In the genomic region with DNA sequence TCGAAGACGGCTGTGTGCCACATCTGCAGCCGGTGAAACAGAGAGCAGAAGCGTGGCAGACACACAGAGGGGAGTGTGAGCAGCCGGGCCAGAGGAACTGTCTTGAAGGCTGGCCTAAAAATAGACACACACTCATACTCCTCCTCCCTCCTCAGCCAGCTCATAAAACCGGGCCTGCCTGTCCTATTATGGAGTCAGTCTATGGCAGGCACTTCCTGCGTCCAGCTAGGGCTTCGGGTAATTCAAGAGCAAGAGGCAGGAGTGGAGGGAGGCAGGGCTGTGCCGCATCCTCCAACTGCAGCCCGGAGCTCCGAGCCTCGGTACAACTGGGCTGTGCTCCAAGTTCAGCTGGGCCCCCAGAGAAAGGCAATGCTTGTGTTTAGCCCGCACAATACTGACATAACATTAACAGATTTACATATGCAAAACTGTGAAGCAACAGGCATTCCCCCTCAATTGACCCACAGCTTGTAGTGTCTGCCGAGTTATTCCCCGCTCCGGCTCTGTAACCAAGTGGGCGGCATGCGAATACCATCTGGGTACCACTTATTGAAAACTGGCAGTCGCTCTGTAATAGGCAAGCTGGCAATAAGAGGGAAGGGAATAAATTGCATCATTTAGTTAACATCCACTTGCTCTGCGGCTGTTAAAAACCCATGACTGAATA, we compare ENCODE assay signal across 8 mouse cellular contexts. TPM values are rescaled to one million over a fixed set of nuclear protein-coding genes. Genes with fewer than 3 reads are reported as not detected.
DNase-seq lines count a peak whose midpoint lies in the region; ATAC-seq lines count a peak whose summit lies in the region.

No protein-coding gene starts in this region.

- H3K9ac ChIP-seq in hindbrain, embryonic 13.5 days = peak overlapping the region; percentile 36; the same call in 1 of the 2 replicates
- peak overlapping the region; percentile 11; the same call in 1 of the 2 replicates for H3K9ac ChIP-seq in lung, embryonic 16.5 days (ENCODE audit: low read length)

- no peaks in the 10 kb centered on the region for H3K9me3 ChIP-seq in hindbrain, embryonic 13.5 days
- H3K9me3 ChIP-seq in lung, embryonic 16.5 days (ENCODE audit: control insufficient read depth, low read length) = no peaks in the 10 kb centered on the region

- peak overlapping the region; percentile 85 for H3K27ac ChIP-seq in hindbrain, embryonic 13.5 days
- H3K27ac ChIP-seq in lung, embryonic 16.5 days (ENCODE audit: low read length) = peak overlapping the region; percentile 91

- 17% methylated on average over 20 of the region's 20 CpGs for WGBS in hindbrain, embryonic 13.5 days
- WGBS in lung, embryonic 16.5 days = 25% methylated on average over 20 of the region's 20 CpGs

- peaks cover 10% of the 10 kb centered on the region; the same call in 1 of the 2 replicates for H3K27me3 ChIP-seq in hindbrain, embryonic 13.5 days
- H3K27me3 ChIP-seq in lung, embryonic 16.5 days (ENCODE audit: control insufficient read depth, insufficient read depth, low read depth, low read length) = no peaks in the 10 kb centered on the region

- DNase-seq in MN1 (ENCODE audit: low spot score) = peak; percentile 83
- peak; percentile 33 for DNase-seq in cerebellum, adult 9-11 months
- DNase-seq in frontal cortex, postnatal 25 days (ENCODE audit: low spot score in 2 of 2) = peak; percentile 43 to 44
- DNase-seq in layer of hippocampus, postnatal 10 days (ENCODE audit: low spot score in 2 of 2) = peak; percentile 69 to 71
- peak; percentile 75 for DNase-seq in ovary, adult 18-20 months (ENCODE audit: low spot score)
- DNase-seq in thymus, postnatal 25 days = peak; percentile 75

- ATAC-seq in hindbrain, embryonic 13.5 days (ENCODE audit: low FRiP score) = peak; percentile 92
- ATAC-seq in lung, embryonic 16.5 days (ENCODE audit: low read depth) = peak; percentile 96

- no peaks in the 10 kb centered on the region for H3K36me3 ChIP-seq in hindbrain, embryonic 13.5 days
- H3K36me3 ChIP-seq in lung, embryonic 16.5 days (ENCODE audit: control insufficient read depth, insufficient read depth, low read length) = no peaks in the 10 kb centered on the region; the same call in 1 of the 2 replicates

- peak overlapping the region; percentile 3; the same call in 1 of the 2 replicates for H3K4me3 ChIP-seq in hindbrain, embryonic 13.5 days
- peak overlapping the region; percentile 10; the same call in 1 of the 2 replicates for H3K4me3 ChIP-seq in lung, embryonic 16.5 days (ENCODE audit: low read length)

- peak overlapping the region; percentile 45 for H3K4me2 ChIP-seq in hindbrain, embryonic 13.5 days
- H3K4me2 ChIP-seq in lung, embryonic 16.5 days (ENCODE audit: low read depth, low read length) = peak overlapping the region; percentile 39

- H3K4me1 ChIP-seq in hindbrain, embryonic 13.5 days (replicated peaks) = peaks cover 24% of the 10 kb centered on the region
- H3K4me1 ChIP-seq in lung, embryonic 16.5 days (replicated peaks; ENCODE audit: control insufficient read depth, insufficient read depth, low read length) = peaks cover 31% of the 10 kb centered on the region

RNA-seq across cellular contexts. Expression of a gene that starts 37.2 kb away (rescaled TPM):
- polyA plus RNA-seq in hindbrain, embryonic 13.5 days (2015; fragmentation: Nextera tagmentation; extraction: Ambion mirVana) = 64.7 and 66.6 TPM in 2 replicates
- total RNA-seq in layer of hippocampus, postnatal 10 days (2021) = 100 to 1,000 TPM; 139 to 149 TPM
- polyA plus RNA-seq in lung, embryonic 16.5 days (2015; fragmentation: Nextera tagmentation; extraction: Ambion mirVana) = 104 and 116 TPM in 2 replicates

Comparison
In these comparisons a context has a peak if more than half of its experiments do, and no peak if none do; other contexts are left out.
1. Peak in every context shown above with its lines: DNase-seq, ATAC-seq, H3K4me3 ChIP-seq and H3K27ac ChIP-seq.
2. DNase-seq: peak in every context shown above with its lines; median percentile 83 in MN1; 75 in ovary, adult 18-20 months; 75 in thymus, postnatal 25 days; 70 in layer of hippocampus, postnatal 10 days; 44 in frontal cortex, postnatal 25 days; 33 in cerebellum, adult 9-11 months.